Mouse (Mus musculus): ENCODE data around the gene Ccdc173.
"Not testable (repeated sequence)": the region's sequence is repeated elsewhere in the genome, so short reads cannot be mapped to it uniquely, and the experiment has no call there.

Ccdc173 gene

GRCm38 (mm10) chr2:69789429-69790069 is at the start of gene Ccdc173, which contains the start of gene Phospho2:
TSS of gene Ccdc173 (minus strand) at chr2:69789575.
TSS of gene Phospho2 (plus strand) at chr2:69789623.
- DNase-seq (ENCODE audit: low spot score): peak; percentile 97

DNA sequence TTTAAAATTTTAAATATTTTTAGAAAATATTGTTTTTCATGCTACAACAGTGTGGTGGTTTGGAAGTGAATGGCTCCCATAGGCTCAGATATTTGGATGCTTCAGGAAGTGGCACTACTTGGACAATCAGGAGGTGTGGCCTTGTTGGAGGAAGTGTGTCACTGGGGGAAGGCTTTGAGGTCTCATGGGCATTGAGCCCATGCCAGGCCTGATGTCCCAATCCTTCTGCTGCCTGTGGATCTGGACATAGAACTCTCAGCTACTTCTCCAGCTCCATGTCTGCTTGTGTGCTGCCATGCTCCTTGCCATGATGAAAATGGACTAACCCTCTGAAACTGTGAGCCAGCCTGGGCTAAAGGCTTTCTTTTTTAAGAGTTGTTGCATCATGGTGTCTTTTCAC is 49.3 kb upstream of the Ccdc173 start:
- no peak for DNase-seq (ENCODE audit: low spot score)

GRCm38 (mm10) chr2:69837996-69838395 is 48.6 kb upstream of the Ccdc173 start:
- no peak for DNase-seq (ENCODE audit: low spot score)

- DNase-seq (ENCODE audit: low spot score): no peak
These were observed 48.0 kb upstream of the Ccdc173 start for GRCm38 (mm10) chr2:69837244-69837967.

- DNase-seq (ENCODE audit: low spot score): no peak
These were observed 40.7 kb upstream of the Ccdc173 start for GRCm38 (mm10) chr2:69830116-69830515.

- DNase-seq (ENCODE audit: low spot score): no peak
These were observed 40.3 kb upstream of the Ccdc173 start for GRCm38 (mm10) chr2:69829680-69830079.

DNA sequence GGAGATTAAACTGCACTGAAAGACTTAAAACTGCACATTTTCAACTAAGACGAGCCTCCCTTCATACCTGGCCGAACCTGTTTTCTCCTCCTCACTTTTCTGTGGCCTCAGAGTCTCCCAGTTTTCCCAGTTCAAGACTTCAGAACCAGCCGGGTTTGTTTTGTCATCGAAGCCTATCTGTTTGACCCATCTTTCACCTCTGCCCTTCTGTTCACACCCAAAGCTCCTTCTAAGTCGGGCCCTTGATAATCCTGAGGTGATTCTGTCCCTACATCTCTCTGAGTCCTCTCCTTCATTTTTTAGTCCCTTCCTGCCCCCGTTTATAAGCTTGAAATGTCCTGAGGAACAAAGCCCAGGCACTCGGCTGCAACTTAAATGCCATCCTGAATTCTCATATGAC is 38.7 kb upstream of the Ccdc173 start:
- no peak for DNase-seq (ENCODE audit: low spot score)

- no peak for DNase-seq (ENCODE audit: low spot score)
These were observed 37.0 kb upstream of the Ccdc173 start for GRCm38 (mm10) chr2:69826380-69826779.

DNA sequence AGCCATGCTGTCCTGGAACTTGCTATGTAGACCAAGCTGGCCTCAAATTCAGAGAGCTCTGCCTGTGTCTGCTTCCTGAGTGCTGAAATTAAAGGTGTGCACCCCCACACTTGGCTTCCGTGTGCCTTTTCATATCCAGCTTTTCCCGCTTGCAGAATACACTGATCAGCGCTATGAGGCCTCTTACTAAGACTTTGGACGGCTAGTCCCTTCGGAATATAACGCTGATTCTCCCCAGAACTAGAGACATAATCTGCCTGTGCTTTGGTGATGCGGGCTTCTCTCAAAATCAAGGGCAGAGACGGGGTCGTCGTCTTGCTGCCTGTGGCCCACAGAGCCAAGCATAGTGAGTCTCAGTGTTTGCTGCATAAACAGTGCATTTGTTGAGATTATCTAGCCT is 36.5 kb upstream of the Ccdc173 start:
- no peak for DNase-seq (ENCODE audit: low spot score)

GRCm38 (mm10) chr2:69823129-69823677 is 33.8 kb upstream of the Ccdc173 start:
- no peak for DNase-seq (ENCODE audit: low spot score)

DNA sequence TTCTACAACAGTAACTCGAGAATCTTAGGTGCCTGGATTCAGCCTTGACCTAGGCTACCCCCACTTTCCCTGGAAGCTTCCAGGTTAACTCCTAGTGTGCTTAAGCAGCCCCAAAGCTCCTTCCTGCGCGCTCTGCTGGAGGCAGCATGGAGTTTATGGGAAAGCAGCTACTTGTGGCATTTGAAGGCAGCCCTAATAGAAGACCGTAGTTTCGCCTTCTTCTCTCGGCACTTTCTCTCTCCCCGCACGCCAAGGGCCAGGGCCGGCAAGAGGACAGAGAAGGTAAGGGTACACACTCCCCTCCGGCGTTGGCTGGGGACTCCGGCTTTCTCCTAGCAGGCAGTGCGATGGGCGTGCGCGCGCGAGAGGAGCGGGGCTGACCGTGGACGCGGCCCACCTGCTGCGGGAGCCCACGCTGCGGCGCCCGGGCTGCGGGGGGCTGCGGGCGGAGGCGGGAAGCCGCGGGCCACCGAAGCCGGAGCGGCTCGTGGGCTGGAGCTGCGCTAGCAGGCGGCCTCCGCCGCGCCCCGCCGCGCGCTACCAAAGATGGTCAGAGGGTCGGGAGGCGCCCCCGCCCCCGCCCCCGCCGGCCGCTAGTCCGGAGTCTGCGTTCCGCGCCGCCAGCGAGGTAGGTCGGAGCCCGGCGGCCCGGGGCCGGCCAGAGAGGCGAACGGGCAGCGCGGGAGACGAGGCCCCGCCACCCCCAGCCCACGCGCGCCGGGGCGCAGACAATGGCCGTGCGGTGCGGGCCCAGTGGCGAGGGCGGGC is 33.2 kb upstream of the Ccdc173 start:
- peak; percentile 34 for DNase-seq (ENCODE audit: low spot score)

DNA sequence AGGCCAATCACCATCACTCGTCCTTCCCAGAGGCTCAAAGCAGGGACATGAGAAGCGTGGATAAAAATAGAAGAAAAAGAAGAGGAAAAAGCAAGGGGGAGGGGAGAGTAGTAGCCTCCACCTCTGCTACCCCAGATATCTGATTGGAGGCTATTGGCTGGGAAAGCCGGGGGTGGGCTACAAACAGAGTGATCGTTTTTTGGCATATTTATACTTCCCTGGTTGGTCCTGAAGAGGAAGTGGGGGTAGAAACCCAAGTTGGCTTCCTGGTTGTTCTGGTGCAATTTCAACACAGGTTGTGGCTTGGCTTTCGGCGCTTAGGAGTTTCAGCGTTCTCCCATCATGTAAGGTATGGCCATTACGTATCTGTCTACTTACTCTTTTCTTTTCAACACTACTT is 32.3 kb upstream of the Ccdc173 start, which contains the start of gene Klhl23:
Gene Klhl23, plus strand, starts transcription at position 234 of the 400 bp plus-strand sequence.
- DNase-seq (ENCODE audit: low spot score): peak; percentile 15

DNA sequence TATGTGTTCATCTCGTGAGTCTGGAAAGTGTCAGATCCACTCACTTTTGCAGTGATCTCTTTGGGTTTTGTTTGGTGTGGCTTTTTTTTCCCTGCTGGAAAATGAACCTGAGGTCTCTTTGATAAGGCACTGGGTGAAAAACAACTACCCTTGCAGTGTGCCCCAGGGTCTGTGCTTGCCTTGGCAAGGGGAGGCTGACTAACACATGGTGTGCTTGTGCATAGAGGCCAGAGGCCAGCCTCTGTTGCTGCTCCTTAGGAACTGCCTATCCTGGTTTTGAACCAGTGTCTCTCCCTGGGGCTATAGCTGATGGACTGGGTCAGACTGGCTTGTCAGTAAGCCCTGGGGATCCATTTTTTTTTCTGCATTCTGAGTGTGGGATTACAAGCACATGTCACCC is 30.8 kb upstream of the Ccdc173 start:
- DNase-seq (ENCODE audit: low spot score): no peak

DNA sequence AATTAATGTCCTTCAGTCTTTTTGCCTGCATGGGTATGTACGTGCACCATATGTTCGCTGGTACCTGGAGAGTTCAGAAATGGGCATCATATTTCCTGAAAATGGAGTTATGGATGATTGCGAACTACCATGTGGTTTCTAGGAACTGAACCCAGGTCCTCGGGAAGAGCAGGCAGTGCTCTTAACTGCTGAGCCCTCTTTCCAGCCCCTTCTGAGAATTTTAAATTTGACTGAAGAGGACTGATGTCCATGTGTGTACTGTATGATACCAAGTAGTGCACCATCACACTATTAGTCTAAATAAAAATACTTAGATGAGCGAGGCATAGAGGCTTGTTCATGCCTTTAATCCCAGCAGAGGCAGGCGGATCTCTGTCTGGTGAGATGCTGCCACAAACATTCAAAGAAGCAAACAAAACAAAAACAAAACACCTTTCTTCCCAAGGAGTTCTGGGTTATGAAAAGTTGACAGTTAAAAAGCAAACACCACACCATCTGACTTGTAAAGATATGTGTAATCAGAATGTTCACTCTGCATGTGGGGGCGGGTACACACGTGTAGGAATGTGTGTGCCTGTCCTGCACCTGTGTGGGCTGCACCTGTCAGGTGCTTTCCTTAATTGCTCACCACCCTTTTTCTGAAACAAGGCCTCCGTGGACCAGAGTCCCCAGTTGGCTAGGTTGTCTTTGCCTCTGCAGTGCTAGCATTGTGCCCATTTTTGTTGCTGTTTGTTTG is 29.1 kb upstream of the Ccdc173 start:
- DNase-seq (ENCODE audit: low spot score): no peak

DNA sequence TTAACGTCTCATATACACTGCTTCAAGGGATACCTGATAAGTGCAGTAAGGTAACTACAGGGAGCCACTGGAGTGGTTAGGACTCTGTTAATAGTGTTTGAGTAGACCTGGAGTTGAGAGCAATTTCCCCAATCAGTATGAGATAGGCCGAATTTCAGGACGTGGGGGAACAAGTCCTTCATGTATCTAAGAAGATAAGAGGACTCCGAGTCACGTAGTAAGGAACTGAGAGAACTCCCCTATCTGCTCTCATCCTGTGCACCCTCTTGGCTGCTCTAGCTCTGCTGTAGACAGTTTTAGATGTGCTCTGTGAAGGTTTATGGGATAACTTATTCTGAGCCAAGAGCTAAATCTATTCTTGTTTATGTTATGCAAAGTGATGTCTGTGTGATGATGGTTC is 27.2 kb upstream of the Ccdc173 start:
- no peak for DNase-seq (ENCODE audit: low spot score)

DNA sequence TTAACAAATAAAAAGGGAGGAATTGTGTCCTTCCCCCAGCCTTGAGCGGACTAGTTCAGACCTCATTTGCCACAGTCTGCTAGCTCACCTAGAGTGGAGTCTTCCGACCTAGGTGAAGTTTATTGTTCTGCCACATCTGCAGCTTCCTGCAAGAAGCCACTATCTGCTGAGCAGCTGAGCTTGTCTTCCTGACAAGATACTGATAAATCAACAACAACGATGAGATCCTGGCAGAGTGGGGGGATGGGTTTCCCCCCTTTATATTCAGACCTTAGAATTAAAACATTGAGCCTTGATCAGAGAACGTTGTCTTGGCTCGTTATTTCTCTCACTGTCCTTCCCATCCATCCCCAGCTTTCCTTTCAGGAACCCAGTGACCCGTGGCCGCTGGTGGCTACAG is 22.0 kb upstream of the Ccdc173 start:
- DNase-seq (ENCODE audit: low spot score): not testable (repeated sequence)

DNA sequence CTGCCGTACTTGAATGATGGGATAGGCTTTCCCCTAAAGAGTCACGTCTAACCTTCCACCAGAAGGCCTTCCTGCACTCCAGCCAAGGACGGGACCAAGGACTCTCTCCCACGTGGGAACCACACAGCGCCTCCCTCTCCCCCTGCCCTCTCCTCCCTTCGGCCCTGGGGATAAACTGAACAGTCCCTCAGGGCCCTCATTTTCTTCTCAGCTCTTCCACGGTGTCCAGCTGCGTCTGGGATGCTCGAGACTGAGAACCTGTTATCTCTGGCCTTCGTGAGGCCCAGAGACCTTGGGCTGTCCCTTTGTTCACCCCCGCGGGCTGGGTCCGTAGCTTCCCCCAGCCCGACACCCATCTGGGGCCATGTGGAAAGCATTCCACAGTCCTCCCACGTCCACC is 20.8 kb upstream of the Ccdc173 start:
- DNase-seq (ENCODE audit: low spot score): peak; percentile 70

DNA sequence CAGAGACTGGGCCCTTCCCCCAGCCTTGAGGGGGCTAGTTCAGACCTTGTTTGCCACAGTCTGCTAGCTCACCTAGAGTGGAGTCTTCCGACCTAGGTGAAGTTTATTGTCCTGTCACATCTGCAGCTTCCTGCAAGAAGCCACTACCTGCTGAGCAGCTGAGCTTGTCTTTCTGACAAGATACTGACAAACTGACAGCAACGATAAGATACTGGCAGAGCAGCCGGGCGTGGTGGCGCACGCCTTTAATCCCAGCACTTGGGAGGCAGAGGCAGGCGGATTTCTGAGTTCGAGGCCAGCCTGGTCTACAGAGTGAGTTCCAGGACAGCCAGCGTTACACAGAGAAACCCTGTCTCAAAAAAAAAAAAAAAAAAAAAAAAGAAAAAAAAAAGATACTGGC is 15.3 kb upstream of the Ccdc173 start:
- DNase-seq (ENCODE audit: low spot score): not testable (repeated sequence)

GRCm38 (mm10) chr2:69803756-69804155 is 14.4 kb upstream of the Ccdc173 start:
- no peak for DNase-seq (ENCODE audit: low spot score)

GRCm38 (mm10) chr2:69802911-69803312 is 13.5 kb upstream of the Ccdc173 start:
- peak; percentile 47 for DNase-seq (ENCODE audit: low spot score)

DNA sequence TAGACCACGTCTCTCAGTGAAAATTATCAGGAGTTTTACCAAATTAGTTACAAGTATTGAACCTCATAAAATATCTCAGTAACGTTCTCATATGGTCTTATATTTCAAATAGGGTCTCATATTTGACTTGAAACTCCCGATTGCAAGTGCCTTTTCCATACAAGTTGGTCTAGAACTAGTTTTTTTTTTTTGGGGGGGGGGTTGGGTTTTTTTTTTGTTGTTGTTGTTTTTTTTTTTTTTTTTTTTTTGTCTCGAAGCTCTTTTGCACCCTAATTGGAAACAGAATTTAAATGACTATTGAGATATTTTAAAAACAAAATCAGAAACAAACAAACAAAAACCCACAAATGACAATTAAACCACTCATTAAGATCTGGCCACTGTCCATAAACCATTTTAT is 1.3 kb upstream of the Ccdc173 start:
- DNase-seq (ENCODE audit: low spot score): no peak

DNA sequence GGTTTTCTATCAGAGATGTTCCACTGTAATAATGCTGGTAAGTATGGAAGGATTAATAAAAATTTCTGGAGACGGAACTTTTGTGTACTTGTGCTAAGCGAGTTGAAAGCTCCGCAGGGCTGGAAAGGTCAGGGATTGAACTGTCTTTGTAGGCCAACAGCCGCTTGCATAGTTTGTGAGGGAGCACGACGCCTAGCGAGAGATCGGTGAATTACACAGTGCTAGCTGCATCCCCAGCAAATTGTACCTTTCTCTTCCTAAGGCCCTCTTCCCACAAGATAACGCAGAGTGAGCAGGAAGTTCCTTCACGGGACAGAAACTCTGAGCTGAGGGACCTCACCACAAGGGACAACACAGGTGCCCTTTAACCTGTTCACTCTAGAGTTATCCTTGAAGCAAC is 910 bp upstream of the Ccdc173 start:
- DNase-seq (ENCODE audit: low spot score): peak; percentile 55
